9 mouse cellular contexts compared by ENCODE assay signal in genomic region chr15:81693967-81694881, GRCm38 (mm10). TPM values are rescaled to one million over a fixed set of nuclear protein-coding genes. Genes with fewer than 3 reads are reported as not detected.
DNase-seq lines count a peak whose midpoint lies in the region; ATAC-seq and TF ChIP-seq lines count a peak whose summit lies in the region.
"Had no signal": no experiment of that assay in that cellular context is flagged by ENCODE, and none has a peak within 500 bp of the region (broad histone marks: within the 10 kb centered on the region; RNA-seq: fewer than 3 reads in every experiment).

No protein-coding gene starts in this region.

- H3K9ac ChIP-seq in ES-E14 (ENCODE audit: insufficient read depth, low read depth, low read length, poor library complexity, severe bottlenecking) = peak overlapping the region; percentile 66
- peak overlapping the region; percentile 82 for H3K9ac ChIP-seq in forebrain, embryonic 16.5 days (replicated peaks; ENCODE audit: low read depth, low read length)
- peak overlapping the region; percentile 42 for H3K9ac ChIP-seq in lung, embryonic 15.5 days

- peak overlapping the region; percentile 72 to 73 for H3K4me3 ChIP-seq in ES-E14 (ENCODE audit: insufficient read depth in 1 of 2, low read depth in 1 of 2, low read length in 2 of 2, poor library complexity in 1 of 2, severe bottlenecking in 1 of 2)
- peak overlapping the region; percentile 63 for H3K4me3 ChIP-seq in forebrain, embryonic 16.5 days (replicated peaks; ENCODE audit: low read length)
- H3K4me3 ChIP-seq in layer of hippocampus, adult 2 months = peak overlapping the region; percentile 66
- peak overlapping the region; percentile 51 for H3K4me3 ChIP-seq in lung, embryonic 15.5 days
- peak overlapping the region; percentile 44 for H3K4me3 ChIP-seq in thymus, adult 2 months (ENCODE audit: control insufficient read depth, insufficient read depth, low read length)

- peak; percentile 59 for DNase-seq in ES-E14 (ENCODE audit: low read depth, low spot score)
- DNase-seq in cerebellum, adult 11 months = peak; percentile 86
- DNase-seq in heart, postnatal 36 days = peak; percentile 84 to 88
- peak; percentile 61 to 71 for DNase-seq in layer of hippocampus, adult 2 months (ENCODE audit: low spot score in 2 of 2)
- peak; percentile 75 for DNase-seq in ovary, adult 18-20 months (ENCODE audit: low spot score)
- peak; percentile 81 for DNase-seq in thymus, adult 2 months

- TF ChIP-seq CTCF in layer of hippocampus, adult 2 months (conservative IDR thresholded peaks at IDR 0.05) = peak; percentile 79
- peak; percentile 59; the same call in 1 of the 2 replicates for TF ChIP-seq CTCF in thymus, adult 2 months (IDR thresholded peaks at IDR 0.05; ENCODE audit: borderline replicate concordance, control insufficient read depth, extremely low read depth, insufficient read depth, low read length, poor library complexity)

- peak overlapping the region; percentile 91 for H3K4me2 ChIP-seq in forebrain, embryonic 16.5 days (ENCODE audit: low read length)
- H3K4me2 ChIP-seq in lung, embryonic 15.5 days = peak overlapping the region; percentile 91

- WGBS in forebrain, embryonic 16.5 days = under 1% methylated on average over 83 of the region's 107 CpGs
- WGBS in lung, embryonic 15.5 days = under 1% methylated on average over 102 of the region's 107 CpGs
- 5% methylated on average over 93 of the region's 107 CpGs for WGBS in thymus, adult 2 months

- intact Hi-C loops in heart, postnatal 36 days (cut with DNase I) = no loop called here

- peaks cover 3% of the 10 kb centered on the region; the same call in 1 of the 2 replicates for H3K36me3 ChIP-seq in ES-E14 (ENCODE audit: control insufficient read depth, insufficient read depth, low read length, poor library complexity, severe bottlenecking)
- no peaks in the 10 kb centered on the region for H3K36me3 ChIP-seq in forebrain, embryonic 16.5 days (ENCODE audit: control insufficient read depth, insufficient read depth)
- no peaks in the 10 kb centered on the region for H3K36me3 ChIP-seq in lung, embryonic 15.5 days
- no peaks in the 10 kb centered on the region for H3K36me3 ChIP-seq in thymus, adult 2 months (ENCODE audit: control insufficient read depth, insufficient read depth, low read length)

- in situ Hi-C loops in ES-E14 (cut with MboI; ENCODE audit: low sequenced_read_pairs in 2 of 2, unreplicated experiment in 2 of 2) = no loop called here

- H3K9me3 ChIP-seq in ES-E14 (ENCODE audit: control insufficient read depth, insufficient read depth, low read depth, low read length) = no peaks in the 10 kb centered on the region
- no peaks in the 10 kb centered on the region for H3K9me3 ChIP-seq in forebrain, embryonic 16.5 days (ENCODE audit: control insufficient read depth, low read length)
- H3K9me3 ChIP-seq in lung, embryonic 15.5 days = no peaks in the 10 kb centered on the region

- peaks cover 12% of the 10 kb centered on the region for H3K27me3 ChIP-seq in forebrain, embryonic 16.5 days (replicated peaks; ENCODE audit: control insufficient read depth, insufficient read depth, low read length)
- H3K27me3 ChIP-seq in lung, embryonic 15.5 days = peaks cover 48% of the 10 kb centered on the region
- H3K27me3 ChIP-seq in thymus, adult 2 months (ENCODE audit: control insufficient read depth, insufficient read depth, low read length) = peaks cover 3% of the 10 kb centered on the region; the same call in 1 of the 2 replicates

- peak; percentile 79 for ATAC-seq in forebrain, embryonic 16.5 days
- peak; percentile 72 for ATAC-seq in lung, embryonic 15.5 days (ENCODE audit: borderline replicate concordance, extremely low read depth, low FRiP score, low TSS enrichment)

- peaks cover 0 to 6% of the 10 kb centered on the region in 2 experiments; a peak in 1 of 4 replicates for H3K4me1 ChIP-seq in ES-E14 (ENCODE audit: control insufficient read depth in 2 of 2, insufficient read depth in 2 of 2, low read length in 2 of 2, poor library complexity in 1 of 2)
- peaks cover 11% of the 10 kb centered on the region for H3K4me1 ChIP-seq in forebrain, embryonic 16.5 days (replicated peaks; ENCODE audit: control insufficient read depth, insufficient read depth, low read length)
- H3K4me1 ChIP-seq in lung, embryonic 15.5 days = peaks cover 20% of the 10 kb centered on the region
- H3K4me1 ChIP-seq in thymus, adult 2 months (replicated peaks; ENCODE audit: control insufficient read depth, insufficient read depth, low read length) = peaks cover 10% of the 10 kb centered on the region; the same call in 1 of the 2 replicates

- no peak for TF ChIP-seq POLR2A in thymus, adult 2 months (IDR thresholded peaks at IDR 0.05; ENCODE audit: control insufficient read depth, extremely low read depth, insufficient read depth, low read length, poor library complexity)

- H3K27ac ChIP-seq in ES-E14 (ENCODE audit: insufficient read depth, low read depth, low read length, poor library complexity, severe bottlenecking) = no peak overlapping the region
- H3K27ac ChIP-seq in forebrain, embryonic 16.5 days (ENCODE audit: low read length) = no peak overlapping the region
- peak overlapping the region; percentile 80 for H3K27ac ChIP-seq in layer of hippocampus, adult 2 months
- peak overlapping the region; percentile 35; the same call in 1 of the 2 replicates for H3K27ac ChIP-seq in lung, embryonic 15.5 days
- H3K27ac ChIP-seq in thymus, adult 2 months (ENCODE audit: control insufficient read depth, insufficient read depth, low read length) = no peak overlapping the region
- H3K27ac ChIP-seq: macrophage had no signal

TF ChIP-seq in ES-E14, 5 proteins besides CTCF, POLR2A, EP300 and RAD21:
- TF ChIP-seq ZNF384 (IDR thresholded peaks at IDR 0.05; ENCODE audit: low read depth, low read length) (no peak), ZC3H11A (IDR thresholded peaks at IDR 0.05; ENCODE audit: borderline replicate concordance, low read depth, low read length) (0 out of 2 replicates have a peak, but pooled peaks have one; percentile 22), MAFK (IDR thresholded peaks at IDR 0.05; ENCODE audit: insufficient read depth, low read depth, low read length) (no peak), HCFC1 (IDR thresholded peaks at IDR 0.05; ENCODE audit: borderline replicate concordance, insufficient read depth, low read length) (0 out of 2 replicates have a peak, but pooled peaks have one; percentile 33), CHD2 (IDR thresholded peaks at IDR 0.05; ENCODE audit: low read depth, low read length) (no peak)

RNA-seq across cellular contexts. Expression of gene Chadl, which starts 2.9 kb away (rescaled TPM):
- total RNA-seq in ES-E14 (2012; rRNA removed) = 0.98 and 1.6 TPM in 2 replicates
- 18.6 and 27.7 TPM in 2 replicates for polyA plus RNA-seq in forebrain, embryonic 16.5 days (2015; fragmentation: Nextera tagmentation; extraction: Ambion mirVana)
- 1 to 10 TPM; 1.5 to 2.1 TPM for total RNA-seq in heart, postnatal 36 days (2021)
- 10 to 100 TPM; 11.7 to 12.3 TPM for total RNA-seq in layer of hippocampus, adult 2 months (2021)
- 5.7 and 5.8 TPM in 2 replicates for polyA plus RNA-seq in lung, embryonic 15.5 days (2015; fragmentation: Nextera tagmentation; extraction: Ambion mirVana)
- 1.7 TPM in 2 replicates for polyA plus RNA-seq in thymus, adult 2 months (2012; rRNA removed)

RNA-seq across cellular contexts. Expression of gene L3mbtl2, which starts 30.5 kb away (rescaled TPM):
- 111 and 119 TPM in 2 replicates for total RNA-seq in ES-E14 (2012; rRNA removed)
- polyA plus RNA-seq in forebrain, embryonic 16.5 days (2015; fragmentation: Nextera tagmentation; extraction: Ambion mirVana) = 30.8 and 32.7 TPM in 2 replicates
- total RNA-seq in heart, postnatal 36 days (2021) = 10 to 100 TPM in 1 of 2 experiments, 1 to 10 TPM in 1; 9.4 to 11.0 TPM
- 10 to 100 TPM; 40.8 to 43.5 TPM for total RNA-seq in layer of hippocampus, adult 2 months (2021)
- polyA plus RNA-seq in lung, embryonic 15.5 days (2015; fragmentation: Nextera tagmentation; extraction: Ambion mirVana) = 24.6 and 26.0 TPM in 2 replicates
- 35.4 and 35.6 TPM in 2 replicates for polyA plus RNA-seq in thymus, adult 2 months (2012; rRNA removed)

RNA-seq across cellular contexts. Expression of gene Zc3h7b, which starts 50.6 kb away (rescaled TPM):
- 19.0 and 22.5 TPM in 2 replicates for total RNA-seq in ES-E14 (2012; rRNA removed)
- 58.6 and 59.1 TPM in 2 replicates for polyA plus RNA-seq in forebrain, embryonic 16.5 days (2015; fragmentation: Nextera tagmentation; extraction: Ambion mirVana)
- total RNA-seq in heart, postnatal 36 days (2021) = 10 to 100 TPM; 73.7 to 73.9 TPM
- 100 to 1,000 TPM; 140 to 145 TPM for total RNA-seq in layer of hippocampus, adult 2 months (2021)
- polyA plus RNA-seq in lung, embryonic 15.5 days (2015; fragmentation: Nextera tagmentation; extraction: Ambion mirVana) = 30.4 and 30.7 TPM in 2 replicates
- polyA plus RNA-seq in thymus, adult 2 months (2012; rRNA removed) = 42.3 and 49.5 TPM in 2 replicates

RNA-seq across cellular contexts. Expression of gene Rangap1, which starts 51.1 kb away (rescaled TPM):
- 148 and 178 TPM in 2 replicates for total RNA-seq in ES-E14 (2012; rRNA removed)
- 123 and 143 TPM in 2 replicates for polyA plus RNA-seq in forebrain, embryonic 16.5 days (2015; fragmentation: Nextera tagmentation; extraction: Ambion mirVana)
- total RNA-seq in heart, postnatal 36 days (2021) = 10 to 100 TPM; 24.9 to 25.1 TPM
- total RNA-seq in layer of hippocampus, adult 2 months (2021) = 100 to 1,000 TPM; 149 to 162 TPM
- 100 and 111 TPM in 2 replicates for polyA plus RNA-seq in lung, embryonic 15.5 days (2015; fragmentation: Nextera tagmentation; extraction: Ambion mirVana)
- 73.9 and 82.0 TPM in 2 replicates for polyA plus RNA-seq in thymus, adult 2 months (2012; rRNA removed)

Comparison
In these comparisons a context has a peak if more than half of its experiments do, and no peak if none do; other contexts are left out.
1. H3K27ac ChIP-seq: peak in layer of hippocampus, adult 2 months (single experiment) and lung, embryonic 15.5 days (single experiment); none in ES-E14 (single experiment), forebrain, embryonic 16.5 days (single experiment) and thymus, adult 2 months (single experiment).
2. Peak in every context shown above with its lines, with median percentiles within 50 percentile points of each other: DNase-seq, H3K4me3 ChIP-seq and H3K9ac ChIP-seq.